Mouse (Mus musculus): ENCODE measurements around the gene Rims3.

GRCm38 (mm10) chr4:120819296-120819695 lies 35.3 kb upstream of the Rims3 start:
- TF ChIP-seq CTCF (IDR thresholded peaks at IDR 0.05; ENCODE audit: low read depth, low read length), result no peak
- TF ChIP-seq GATA2 (IDR thresholded peaks at IDR 0.05; ENCODE audit: borderline replicate concordance, low read depth, low read length), result no peak
- no peak for TF ChIP-seq POLR2AphosphoS5 (IDR thresholded peaks at IDR 0.05; ENCODE audit: insufficient replicate concordance, low read depth, low read length)
- TF ChIP-seq GATA1 (IDR thresholded peaks at IDR 0.05; ENCODE audit: borderline replicate concordance, low read length), result no peak
- no peak for TF ChIP-seq TAL1 (conservative IDR thresholded peaks at IDR 0.05; ENCODE audit: low read depth, low read length)
